Mouse (Mus musculus) hematopoietic stem cell, adult 5-6 weeks (primary cell): ENCODE data around the gene March11. TPM values are rescaled to one million over a fixed set of nuclear protein-coding genes. Genes with fewer than 3 reads are reported as not detected.

Experiments used
- ATAC-seq, 2 experiments: fragments of 125-278 bp in 1 of 2; replicated peaks in 1 of 2; 2 replicates each; pipeline ENCODE4 v1.8.0; 2016 to 2017; ENCODE audit warnings: inconsistent platforms in 2 of 2, mild to moderate bottlenecking in 2 of 2, moderate number of reproducible peaks in 2 of 2, low read depth in 1 of 2, moderate TSS enrichment in 1 of 2; ENCODE audit not compliant: low FRiP score in 2 of 2, poor library complexity in 2 of 2, severe bottlenecking in 2 of 2, insufficient read depth in 1 of 2, low TSS enrichment in 1 of 2
- total RNA-seq: library from RNA; stranded (forward); fragments of 172-1452, 232-1000 nt; gene quantifications from 2 replicates; pipeline ENCODE4 v1.2.3, GENCODE M21; 2017

March11 gene
- not detected in 2 replicates for total RNA-seq

- ATAC-seq, result no peak
Measured at GRCm38 (mm10) chr15:26308629-26309230, at the start of gene March11. Gene March11 (plus strand): TSS chr15:26309048.

DNA sequence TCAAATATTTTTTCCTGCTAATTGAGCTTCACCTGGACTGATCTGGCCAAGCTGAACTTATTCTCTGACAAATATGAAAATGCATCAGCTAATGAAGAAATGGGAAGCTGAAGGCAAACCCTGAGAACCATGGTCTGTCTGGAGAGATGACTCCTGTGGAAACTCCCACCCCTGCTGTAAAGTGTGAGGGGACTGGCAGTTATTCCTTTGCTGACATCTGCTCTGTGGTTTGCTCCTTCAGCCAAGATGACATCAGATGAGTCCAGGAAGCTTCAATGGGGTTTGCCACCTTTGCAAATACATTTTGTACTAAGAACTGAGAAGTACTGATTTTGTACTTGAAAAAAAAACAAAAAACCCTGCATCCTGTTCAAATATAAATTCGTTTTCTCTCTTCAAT, 46.5 kb upstream of the March11 start:
- ATAC-seq, result no peak

GRCm38 (mm10) chr15:26269596-26269995, 39.3 kb upstream of the March11 start:
- ATAC-seq, result no peak

DNA sequence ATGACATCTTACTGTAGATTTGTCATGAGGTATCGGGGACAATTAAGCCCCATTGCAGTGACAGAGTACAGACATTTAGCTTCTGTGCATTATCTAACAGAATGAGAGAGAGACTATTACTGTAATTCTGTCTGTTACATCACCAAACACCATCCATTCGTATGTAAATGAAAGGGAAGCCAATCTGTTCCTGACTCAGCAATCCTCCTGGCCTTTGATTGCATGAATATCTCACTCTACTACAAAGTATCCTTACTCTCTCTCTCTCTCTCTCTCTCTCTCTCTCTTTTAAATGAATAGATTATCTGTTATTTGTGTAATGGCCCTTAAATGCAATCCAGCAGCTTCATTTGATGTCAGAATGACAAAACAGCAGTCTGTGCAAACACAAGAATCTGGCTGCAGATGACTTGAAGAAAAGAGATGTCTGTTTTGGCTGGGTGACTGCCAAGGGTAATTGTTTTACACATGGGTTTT, 32.8 kb upstream of the March11 start:
- ATAC-seq, result no peak

DNA sequence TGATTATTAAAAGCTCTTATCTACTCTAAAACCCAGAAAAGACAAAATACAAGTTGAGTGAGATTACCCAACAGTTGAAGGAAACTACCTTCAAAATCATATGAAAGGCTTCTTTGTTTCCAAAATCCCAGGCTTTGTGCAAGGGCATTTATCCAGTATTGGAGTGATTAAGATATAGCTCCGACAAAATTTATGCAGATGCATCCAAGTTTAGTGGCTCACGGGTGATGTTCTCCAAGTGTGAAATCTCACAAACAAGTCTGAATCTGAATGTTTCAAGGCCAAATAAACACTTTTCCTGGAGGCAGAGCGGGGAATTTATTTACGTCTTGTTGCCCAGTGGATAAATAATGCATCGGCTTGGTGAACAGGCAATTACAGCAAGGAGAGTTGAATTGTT, 32.2 kb upstream of the March11 start:
- ATAC-seq, result no peak

- no peak for ATAC-seq
Measured at GRCm38 (mm10) chr15:26291871-26292270, 17.0 kb upstream of the March11 start.

DNA sequence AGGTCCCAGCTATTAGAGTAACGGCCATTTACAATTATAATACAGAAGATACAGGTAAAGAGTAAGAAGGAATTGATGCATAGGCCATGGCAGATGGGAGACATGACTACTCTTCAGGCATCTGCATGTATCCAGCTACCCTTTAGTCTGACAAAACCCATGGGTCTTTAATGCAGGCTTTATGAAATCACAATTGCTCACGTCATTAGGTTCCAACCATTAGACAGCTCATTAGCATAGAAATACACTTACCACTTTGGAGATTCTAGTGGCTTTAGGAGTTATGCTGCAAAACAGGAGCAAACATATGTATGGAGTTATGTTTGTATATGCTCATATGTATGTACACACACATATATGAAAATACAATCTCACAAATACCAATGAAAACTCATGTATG, 16.0 kb upstream of the March11 start:
- no peak for ATAC-seq

DNA sequence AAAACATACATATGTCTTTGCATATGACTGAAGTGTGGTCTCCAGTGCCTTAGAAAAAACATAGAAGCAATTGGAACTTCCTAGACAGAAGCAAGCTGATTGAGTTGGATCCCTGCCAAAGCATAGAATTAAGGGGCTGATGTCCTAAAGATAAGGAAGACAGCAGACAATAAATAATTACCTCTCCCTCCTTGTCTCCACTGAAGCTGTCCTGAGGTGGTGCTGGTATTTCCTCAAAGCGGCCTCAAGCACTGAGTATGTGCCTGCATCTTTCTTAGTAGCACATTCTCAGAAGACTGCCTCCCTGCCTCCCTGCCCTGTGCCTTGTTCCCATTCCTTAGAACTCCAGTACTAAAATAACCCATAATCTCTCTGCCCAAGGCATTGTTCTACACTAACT, 15.6 kb upstream of the March11 start:
- ATAC-seq, result no peak

DNA sequence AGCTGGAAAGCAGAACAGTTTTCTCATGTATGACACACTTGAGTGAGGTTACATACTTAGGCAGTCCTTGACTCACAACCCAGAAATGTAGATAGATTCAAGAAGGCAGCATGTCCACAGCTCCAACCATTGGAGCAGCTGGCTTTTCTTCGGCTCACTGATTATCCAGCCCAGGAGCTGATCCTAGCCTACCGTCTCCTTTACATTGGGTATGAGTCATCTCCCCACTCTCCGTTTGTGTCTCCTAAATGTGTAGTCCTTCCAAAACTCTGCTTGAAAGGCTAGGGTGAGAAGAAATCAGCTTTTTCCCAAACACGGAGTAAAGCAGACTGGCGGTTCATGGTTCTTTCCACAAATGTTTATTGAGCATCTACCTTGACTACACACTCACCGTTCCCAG, 10.2 kb upstream of the March11 start:
- ATAC-seq, result no peak

GRCm38 (mm10) chr15:26309291-26309931, 563 bp downstream of the March11 start:
- ATAC-seq, result peak; percentile 85 to 92

DNA sequence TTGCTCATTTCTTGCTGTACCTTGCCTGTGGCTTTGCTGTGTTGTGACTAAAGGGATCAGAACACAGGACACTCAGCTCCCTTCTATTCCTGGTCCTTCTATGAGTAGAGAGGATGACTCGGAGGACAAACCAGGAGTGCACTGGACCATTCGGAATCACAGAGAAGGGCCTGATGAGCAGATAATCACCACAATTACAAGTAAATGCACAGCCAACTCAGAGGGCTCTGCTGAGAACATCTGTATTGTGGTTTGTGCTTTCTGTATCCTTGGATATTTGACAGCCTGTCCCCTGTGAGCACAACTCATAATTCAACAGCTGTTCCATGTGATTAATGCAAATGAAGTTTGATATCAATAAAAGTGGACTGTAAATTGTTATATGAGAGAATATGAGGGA, 11.0 kb downstream of the March11 start:
- no peak for ATAC-seq

DNA sequence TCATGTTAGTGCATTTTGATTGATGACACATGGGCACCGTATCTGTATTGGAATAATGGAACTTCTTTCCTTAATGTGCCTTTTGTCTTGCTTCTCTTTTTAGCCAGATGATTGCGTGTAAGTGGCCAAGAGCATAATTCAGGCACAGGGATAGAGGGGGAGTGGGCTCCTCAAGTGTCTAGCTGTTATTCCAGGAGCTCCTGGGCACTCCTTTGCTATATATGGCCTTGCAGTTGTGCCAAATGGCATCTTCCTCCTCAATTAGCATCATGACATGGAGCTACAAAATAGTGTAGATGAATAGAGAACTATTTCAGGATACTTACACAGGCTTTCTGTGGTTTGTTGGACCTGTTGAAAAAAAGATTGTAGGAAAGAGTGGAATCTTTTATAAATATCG, 11.6 kb downstream of the March11 start:
- ATAC-seq, result no peak

GRCm38 (mm10) chr15:26322804-26323203, 14.0 kb downstream of the March11 start:
- no peak for ATAC-seq

GRCm38 (mm10) chr15:26327157-26327556, 18.3 kb downstream of the March11 start:
- ATAC-seq, result no peak

- ATAC-seq, result no peak
Measured at GRCm38 (mm10) chr15:26335791-26336190, 26.9 kb downstream of the March11 start.

- no peak for ATAC-seq
Measured at GRCm38 (mm10) chr15:26337775-26338174, 28.9 kb downstream of the March11 start.

- ATAC-seq, result no peak; a peak in 1 of 4 replicates
Measured at GRCm38 (mm10) chr15:26338343-26338742, 29.5 kb downstream of the March11 start.

- ATAC-seq, result no peak
Measured at GRCm38 (mm10) chr15:26340490-26340889, 31.6 kb downstream of the March11 start.

GRCm38 (mm10) chr15:26340966-26341365, 32.1 kb downstream of the March11 start:
- ATAC-seq, result no peak
